Mouse (Mus musculus) hindbrain, embryonic 12.5 days (tissue): ENCODE data around the gene Lurap1. TPM values are rescaled to one million over a fixed set of nuclear protein-coding genes. Genes with fewer than 3 reads are reported as not detected.

Experiments used
- ATAC-seq: fragments of 200-750 bp; cut with Nextera tagmentation; 2 replicates; pipeline ENCODE4 v1.8.0; 2017; ENCODE audit warnings: moderate TSS enrichment; ENCODE audit not compliant: low FRiP score
- H3K27ac ChIP-seq: fragments of 300-500 bp; sonication (generic); 2 replicates; pipeline ENCODE4 v1.5.1; 2016; ENCODE audit warnings: mild to moderate bottlenecking
- H3K27me3 ChIP-seq: fragments of 300-500 bp; sonication (generic); 2 replicates; pipeline ENCODE4 v1.6.1; 2016; ENCODE audit warnings: mild to moderate bottlenecking
- H3K36me3 ChIP-seq: fragments of 300-500 bp; sonication (generic); 2 replicates; pipeline ENCODE4 v1.6.1; 2016; ENCODE audit warnings: mild to moderate bottlenecking
- H3K4me1 ChIP-seq: fragments of 300-500 bp; sonication (generic); 2 replicates; pipeline ENCODE4 v1.6.1; 2016
- H3K4me2 ChIP-seq: fragments of 300-500 bp; sonication (generic); replicated peaks from 2 replicates; pipeline ENCODE4 v1.6.1; 2016; ENCODE audit warnings: mild to moderate bottlenecking
- H3K4me3 ChIP-seq: fragments of 300-500 bp; sonication (generic); 2 replicates; pipeline ENCODE4 v1.5.1; 2016; ENCODE audit warnings: mild to moderate bottlenecking
- H3K9ac ChIP-seq: fragments of 300-500 bp; sonication (generic); 2 replicates; pipeline ENCODE4 v1.6.1; 2016; ENCODE audit warnings: mild to moderate bottlenecking, moderate library complexity
- H3K9me3 ChIP-seq: fragments of 300-500 bp; sonication (generic); replicated peaks from 2 replicates; pipeline ENCODE4 v1.6.1; 2016; ENCODE audit warnings: mild to moderate bottlenecking
- WGBS: fragments of 180-500 bp; shearing (Covaris S2); methylation state at CpG from one replicate; pipeline ENCODE4 v1.1.7; 2016; 5-methylcytosine and 5-hydroxymethylcytosine counted together
- polyA plus RNA-seq: library from polyadenylated mRNA; unstranded; fragments of >200 nt; fragmentation: Nextera tagmentation; extraction: Ambion mirVana; gene quantifications from 2 replicates; pipeline ENCODE4 v1.2.1, GENCODE M21; 2016

The Lurap1 gene
- 1.6 and 2.2 TPM in 2 replicates for polyA plus RNA-seq

DNA sequence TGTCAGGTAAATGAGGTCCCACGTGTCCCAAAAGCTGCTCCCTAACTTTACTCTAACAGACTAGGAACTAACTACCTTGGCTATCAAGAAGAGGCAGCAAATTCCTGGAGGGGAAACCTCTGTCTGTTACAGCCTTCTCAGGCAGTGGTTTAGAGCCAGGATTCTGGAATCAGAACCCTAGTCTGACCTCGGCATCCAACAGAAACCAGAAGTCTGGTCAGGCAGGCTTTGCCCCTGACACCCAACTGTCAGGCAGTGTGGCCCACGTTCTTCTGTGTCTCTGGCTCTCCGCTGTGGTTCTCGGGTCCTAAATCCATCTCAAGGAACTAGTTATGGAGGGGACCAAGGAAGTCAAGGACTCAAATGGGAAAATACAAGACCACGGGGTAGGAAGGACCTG, at the start of gene Lurap1:
Lurap1 (minus strand) TSS at position 101 of the 400 bp plus-strand sequence.
- no peaks in the 10 kb centered on the region for H3K9me3 ChIP-seq
- peak within 1 kb of the TSS; percentile 87 for H3K9ac ChIP-seq
- no peaks in the 10 kb centered on the region for H3K27me3 ChIP-seq
- H3K36me3 ChIP-seq: peaks cover 45% of the 10 kb centered on the region
- H3K4me1 ChIP-seq: peaks cover 15% of the 10 kb centered on the region
- peak within 1 kb of the TSS; percentile 89 for H3K27ac ChIP-seq
- H3K4me3 ChIP-seq: peak within 1 kb of the TSS; percentile 70
- peak within 1 kb of the TSS; percentile 66 for H3K4me2 ChIP-seq
- no peak for ATAC-seq
- 79% methylated on average over 6 of the region's 6 CpGs for WGBS

- Histone ChIP-seq H3K4me2 (no peak overlapping the region), H3K4me1 (no peaks in the 10 kb centered on the region), H3K27ac (no peak overlapping the region), H3K27me3 (no peaks in the 10 kb centered on the region), H3K36me3 (no peaks in the 10 kb centered on the region), H3K4me3 (no peak overlapping the region), H3K9me3 (no peaks in the 10 kb centered on the region), H3K9ac (no peak overlapping the region)
- ATAC-seq: no peak
- 98% methylated on average over 2 of the region's 2 CpGs for WGBS
Measured at GRCm38 (mm10) chr4:116198422-116198821, 47.3 kb upstream of the Lurap1 start.

DNA sequence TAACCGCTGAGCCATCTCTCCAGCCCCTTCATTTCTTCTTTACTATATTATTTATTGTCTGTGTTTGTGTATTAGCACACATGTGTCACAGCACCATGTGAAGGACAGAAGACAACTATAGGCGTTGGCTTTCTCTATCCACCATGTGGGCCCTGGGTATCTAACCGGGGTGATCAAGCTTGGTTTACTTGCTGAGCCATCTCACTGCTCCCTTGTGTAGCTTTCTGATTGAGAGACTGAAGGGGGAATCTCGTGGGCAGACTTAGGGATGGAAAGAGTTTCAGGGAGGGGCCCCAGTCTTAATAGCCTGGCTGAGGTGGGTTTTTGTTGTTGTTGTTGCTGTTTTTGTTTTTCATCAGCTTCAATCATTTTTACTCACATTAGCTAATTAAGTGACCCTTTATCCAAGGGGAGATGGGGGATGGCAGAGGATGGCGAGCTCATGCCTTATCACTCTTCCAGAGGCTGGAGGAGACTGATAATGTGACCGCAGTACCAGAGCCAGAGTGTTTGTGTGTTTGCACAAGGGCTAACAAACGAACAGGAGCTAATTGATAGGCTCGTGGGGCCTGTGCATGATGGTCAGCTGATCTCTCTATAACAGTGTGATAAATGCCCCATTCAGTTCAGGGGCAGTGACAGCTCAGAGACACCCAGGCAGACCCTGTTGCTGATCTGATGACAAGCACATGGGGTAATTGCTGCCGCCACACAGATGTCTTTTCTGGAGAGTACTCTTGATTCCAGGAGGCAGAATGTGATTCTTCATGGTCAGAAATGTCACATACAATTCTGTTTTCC, 42.6 kb upstream of the Lurap1 start:
- no peak for ATAC-seq
- no peaks in the 10 kb centered on the region for H3K36me3 ChIP-seq
- no peaks in the 10 kb centered on the region for H3K27me3 ChIP-seq
- no peak overlapping the region for H3K27ac ChIP-seq
- WGBS: 77% methylated on average over 9 of the region's 9 CpGs
- H3K9me3 ChIP-seq: no peaks in the 10 kb centered on the region
- no peak overlapping the region for H3K4me3 ChIP-seq
- H3K4me2 ChIP-seq: no peak overlapping the region
- H3K4me1 ChIP-seq: no peaks in the 10 kb centered on the region
- H3K9ac ChIP-seq: no peak overlapping the region

DNA sequence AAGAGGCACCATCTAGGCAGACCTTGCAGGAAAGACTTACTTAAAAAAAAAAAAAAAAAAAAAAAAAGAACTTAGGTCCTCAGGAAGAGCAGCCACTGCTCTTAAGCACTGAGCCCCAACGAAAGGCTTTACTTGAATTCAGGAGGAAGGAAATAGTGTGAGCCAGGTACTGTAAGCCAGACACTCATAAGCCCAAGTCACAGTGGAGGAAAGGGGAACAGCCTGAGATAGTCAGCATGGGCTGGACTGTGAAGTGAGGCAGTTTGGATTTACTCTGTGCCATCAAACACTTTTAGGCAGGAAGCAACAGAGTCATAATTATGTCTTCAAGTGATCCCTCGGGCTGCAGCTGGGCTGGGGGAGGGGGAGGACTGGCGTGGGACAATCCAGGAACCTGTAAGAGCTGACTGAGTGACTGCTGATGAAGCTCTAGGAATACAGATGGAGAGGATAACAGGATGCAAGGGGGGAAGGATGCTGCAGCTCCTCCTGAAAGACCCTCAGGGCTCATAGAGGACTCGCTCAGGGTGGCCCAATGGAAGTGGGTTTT, 41.2 kb upstream of the Lurap1 start:
- WGBS: 66% methylated on average over 4 of the region's 4 CpGs
- no peaks in the 10 kb centered on the region for H3K27me3 ChIP-seq
- H3K4me3 ChIP-seq: no peak overlapping the region
- no peak overlapping the region for H3K9ac ChIP-seq
- no peaks in the 10 kb centered on the region for H3K9me3 ChIP-seq
- ATAC-seq: no peak
- no peaks in the 10 kb centered on the region for H3K36me3 ChIP-seq
- no peak overlapping the region for H3K4me2 ChIP-seq
- no peak overlapping the region for H3K27ac ChIP-seq
- no peaks in the 10 kb centered on the region for H3K4me1 ChIP-seq

DNA sequence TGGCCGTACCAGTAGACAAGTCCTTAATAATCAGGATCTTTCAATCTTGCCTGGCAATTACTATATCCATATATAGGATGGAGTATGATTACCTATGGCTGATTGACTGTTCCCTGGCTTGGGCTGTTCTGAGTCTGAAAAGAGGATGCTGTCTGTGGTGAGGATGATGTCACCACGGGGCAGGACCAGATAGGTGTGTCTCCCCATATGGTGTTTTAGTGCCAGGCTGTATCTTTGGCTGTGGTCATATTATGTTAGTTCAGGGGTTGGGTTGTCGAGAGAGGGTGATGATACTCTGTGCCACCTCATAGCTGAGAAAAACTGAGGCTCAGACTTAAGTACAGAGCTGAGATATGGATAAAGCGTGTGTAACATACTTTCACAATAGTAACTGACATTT, 33.9 kb upstream of the Lurap1 start:
- Histone ChIP-seq H3K9ac (no peak overlapping the region), H3K36me3 (no peaks in the 10 kb centered on the region), H3K4me1 (peaks cover 7% of the 10 kb centered on the region; the same call in 1 of the 2 replicates), H3K4me3 (no peak overlapping the region), H3K27me3 (no peaks in the 10 kb centered on the region), H3K9me3 (no peaks in the 10 kb centered on the region), H3K27ac (no peak overlapping the region), H3K4me2 (no peak overlapping the region)
- ATAC-seq: no peak
- WGBS: 92% methylated on average over 4 of the region's 4 CpGs

DNA sequence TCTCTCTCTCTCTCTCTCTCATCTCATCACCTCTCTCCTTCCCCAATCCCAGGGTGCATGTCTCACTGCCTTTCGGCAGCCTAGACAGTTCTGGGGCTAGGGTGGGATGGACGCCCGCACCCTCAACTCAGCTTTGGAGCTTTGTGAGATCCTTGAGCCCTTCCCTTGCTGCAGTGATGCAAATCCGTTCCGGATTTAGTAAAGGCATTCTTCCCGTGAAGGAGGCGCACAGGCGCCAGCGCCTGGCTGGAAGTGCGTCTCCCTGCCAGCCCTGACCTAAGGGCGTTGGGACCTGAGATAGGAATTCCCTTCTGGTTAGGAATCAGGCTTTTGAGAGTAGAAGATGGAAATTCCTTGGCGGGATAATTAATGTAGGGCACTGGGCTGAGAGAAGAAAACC, 31.6 kb upstream of the Lurap1 start:
- ATAC-seq: no peak
- Histone ChIP-seq H3K27me3 (no peaks in the 10 kb centered on the region), H3K9ac (peak overlapping the region; percentile 32; the same call in 1 of the 2 replicates), H3K4me2 (peak overlapping the region; percentile 35), H3K4me1 (peaks cover 7% of the 10 kb centered on the region; the same call in 1 of the 2 replicates), H3K4me3 (0 out of 2 replicates have a peak overlapping the region, but pooled peaks have one; percentile 0), H3K27ac (no peak overlapping the region), H3K36me3 (no peaks in the 10 kb centered on the region), H3K9me3 (no peaks in the 10 kb centered on the region)
- 4% methylated on average over 12 of the region's 12 CpGs for WGBS

DNA sequence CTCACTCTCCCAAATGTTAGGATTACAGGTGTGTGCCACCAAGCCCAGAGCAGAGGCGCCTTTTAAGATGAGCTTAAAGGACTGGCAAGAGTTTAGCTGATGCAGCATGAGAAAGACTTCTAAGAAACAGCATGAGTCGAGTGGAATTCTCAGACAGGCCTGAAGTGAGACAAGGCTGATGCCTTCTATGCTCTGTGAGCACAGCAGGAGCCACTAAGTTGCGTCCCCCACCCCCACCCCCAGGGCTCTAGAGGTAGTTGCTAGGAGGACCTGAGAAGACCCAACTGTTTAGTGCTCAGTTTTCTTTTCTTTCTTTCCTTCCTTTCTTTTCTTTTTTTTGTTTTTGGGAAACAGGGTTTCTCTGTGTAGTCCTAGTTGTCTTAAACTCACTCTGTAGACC, 30.9 kb upstream of the Lurap1 start:
- H3K4me3 ChIP-seq: no peak overlapping the region
- no peak overlapping the region for H3K9ac ChIP-seq
- H3K9me3 ChIP-seq: no peaks in the 10 kb centered on the region
- WGBS: 30% methylated on average over 3 of the region's 3 CpGs
- no peaks in the 10 kb centered on the region for H3K36me3 ChIP-seq
- H3K4me1 ChIP-seq: peaks cover 10% of the 10 kb centered on the region; the same call in 1 of the 2 replicates
- ATAC-seq: no peak
- no peak overlapping the region for H3K27ac ChIP-seq
- no peaks in the 10 kb centered on the region for H3K27me3 ChIP-seq
- no peak overlapping the region for H3K4me2 ChIP-seq

GRCm38 (mm10) chr4:116177140-116177539, 26.0 kb upstream of the Lurap1 start:
- Histone ChIP-seq H3K4me3 (no peak overlapping the region), H3K9me3 (no peaks in the 10 kb centered on the region), H3K36me3 (no peaks in the 10 kb centered on the region), H3K27ac (no peak overlapping the region), H3K4me1 (peaks cover 20% of the 10 kb centered on the region), H3K9ac (no peak overlapping the region), H3K4me2 (0 out of 2 replicates have a peak overlapping the region, but pooled peaks have one; percentile 2), H3K27me3 (no peaks in the 10 kb centered on the region)
- WGBS: 29% methylated on average over 5 of the region's 5 CpGs
- ATAC-seq: no peak

DNA sequence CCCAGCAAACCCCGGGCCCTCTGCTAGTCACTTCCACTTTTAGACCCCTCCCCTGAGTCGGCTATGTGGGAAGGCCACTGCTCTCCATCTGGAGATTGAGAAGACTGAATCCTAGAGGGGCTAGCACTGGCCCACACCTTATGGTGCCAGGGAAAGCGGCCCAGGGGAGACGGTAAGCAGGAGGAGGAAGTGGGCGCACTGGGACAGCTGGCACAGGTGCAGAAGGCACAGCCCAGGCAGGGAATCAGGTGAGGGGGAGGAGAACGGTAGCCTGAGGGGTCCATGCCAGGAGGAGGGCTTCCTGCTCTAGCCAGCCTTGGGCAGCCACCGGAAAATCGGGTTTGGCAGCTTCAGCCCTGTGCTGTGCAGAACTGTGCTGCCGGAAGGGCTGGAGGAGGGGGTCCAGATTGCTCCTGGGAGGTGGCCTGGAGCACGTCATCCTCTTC, 25.4 kb upstream of the Lurap1 start:
- peak; percentile 74 for ATAC-seq
- 34% methylated on average over 10 of the region's 10 CpGs for WGBS
- Histone ChIP-seq H3K9ac (no peak overlapping the region), H3K36me3 (no peaks in the 10 kb centered on the region), H3K4me1 (peaks cover 20% of the 10 kb centered on the region), H3K4me2 (peak overlapping the region; percentile 17), H3K27me3 (no peaks in the 10 kb centered on the region), H3K9me3 (no peaks in the 10 kb centered on the region), H3K4me3 (no peak overlapping the region), H3K27ac (peak overlapping the region; percentile 19; the same call in 1 of the 2 replicates)

DNA sequence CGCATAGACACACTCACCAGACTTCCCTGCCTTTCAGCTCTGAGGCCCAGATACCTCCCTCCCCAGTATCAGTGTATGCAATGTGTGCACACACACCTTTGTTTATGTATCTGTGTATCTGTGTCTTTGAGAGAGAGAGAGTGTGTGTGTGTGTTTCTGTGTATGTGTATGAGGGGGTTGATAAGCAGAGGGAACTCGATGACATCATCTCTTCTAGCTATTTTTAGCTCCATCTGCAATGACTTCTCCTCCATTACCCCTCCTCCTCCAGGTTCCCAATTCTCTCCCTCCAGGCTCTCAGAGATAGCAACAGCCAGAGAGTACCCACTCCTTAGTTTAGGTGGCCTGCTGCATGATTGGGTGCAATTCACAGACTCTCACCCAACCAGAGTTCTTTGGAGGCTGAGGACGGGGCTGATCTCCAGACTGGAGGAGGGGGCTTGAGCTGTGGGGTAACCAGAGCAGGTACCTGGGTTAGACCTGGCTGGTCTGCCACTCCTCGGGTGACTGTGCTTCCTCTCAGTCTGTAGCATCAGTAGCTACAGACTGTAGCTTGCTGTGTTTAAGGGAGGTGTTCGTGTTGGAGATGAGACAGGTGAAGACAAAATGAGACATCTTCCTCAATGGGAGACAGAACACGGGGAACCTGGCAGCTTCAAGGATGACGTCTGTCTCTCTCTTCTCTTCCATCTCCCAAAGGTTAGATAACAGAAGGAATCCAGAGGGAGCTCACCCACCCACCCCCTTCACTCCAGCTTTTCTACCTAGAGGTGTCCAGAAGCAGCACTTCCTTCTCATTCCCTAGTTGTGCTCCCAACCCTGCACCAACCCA, 24.8 kb upstream of the Lurap1 start:
- Histone ChIP-seq H3K4me2 (no peak overlapping the region), H3K9me3 (no peaks in the 10 kb centered on the region), H3K9ac (no peak overlapping the region), H3K36me3 (no peaks in the 10 kb centered on the region), H3K27me3 (no peaks in the 10 kb centered on the region), H3K4me3 (no peak overlapping the region), H3K27ac (peak overlapping the region; percentile 19; the same call in 1 of the 2 replicates), H3K4me1 (peaks cover 20% of the 10 kb centered on the region)
- 71% methylated on average over 7 of the region's 7 CpGs for WGBS
- ATAC-seq: no peak

GRCm38 (mm10) chr4:116175136-116175535, 24.0 kb upstream of the Lurap1 start:
- no peak overlapping the region for H3K27ac ChIP-seq
- H3K9ac ChIP-seq: no peak overlapping the region
- H3K36me3 ChIP-seq: no peaks in the 10 kb centered on the region
- H3K9me3 ChIP-seq: no peaks in the 10 kb centered on the region
- no peaks in the 10 kb centered on the region for H3K27me3 ChIP-seq
- H3K4me2 ChIP-seq: no peak overlapping the region
- ATAC-seq: no peak
- peaks cover 20% of the 10 kb centered on the region for H3K4me1 ChIP-seq
- H3K4me3 ChIP-seq: no peak overlapping the region

- Histone ChIP-seq H3K4me2 (no peak overlapping the region), H3K4me1 (peaks cover 20% of the 10 kb centered on the region), H3K9ac (0 out of 2 replicates have a peak overlapping the region, but pooled peaks have one; percentile 32), H3K9me3 (no peaks in the 10 kb centered on the region), H3K36me3 (no peaks in the 10 kb centered on the region), H3K27me3 (no peaks in the 10 kb centered on the region), H3K4me3 (no peak overlapping the region), H3K27ac (no peak overlapping the region)
- WGBS: 48% methylated on average over 6 of the region's 6 CpGs
- ATAC-seq: no peak
Measured at GRCm38 (mm10) chr4:116174466-116175116, 23.5 kb upstream of the Lurap1 start.
